Mouse (Mus musculus) hindbrain, postnatal 0 days (tissue): ENCODE data around the gene Tmem86a. TPM values are rescaled to one million over a fixed set of nuclear protein-coding genes. Genes with fewer than 3 reads are reported as not detected.

Experiments
- ATAC-seq: fragments of 200-750 bp; cut with Nextera tagmentation; 2 replicates; pipeline ENCODE4 v1.8.0; 2017; ENCODE audit warnings: mild to moderate bottlenecking, moderate TSS enrichment, moderate library complexity
- DNase-seq: peaks from one replicate; pipeline ENCODE4 v3.0.0-alpha.2; 2015; ENCODE audit warnings: low spot score
- H3K27ac ChIP-seq: fragments of 300-500 bp; sonication (generic); 2 replicates; pipeline ENCODE4 v1.5.1; 2014; ENCODE audit warnings: mild to moderate bottlenecking
- H3K27me3 ChIP-seq: fragments of 300-500 bp; sonication (generic); 2 replicates; pipeline ENCODE4 v1.6.1; 2014; ENCODE audit warnings: low read length, mixed read lengths; ENCODE audit not compliant: insufficient read depth
- H3K36me3 ChIP-seq: fragments of 300-500 bp; sonication (generic); 2 replicates; pipeline ENCODE4 v1.6.1; 2014; ENCODE audit warnings: low read length, mixed read lengths; ENCODE audit not compliant: insufficient read depth
- H3K4me1 ChIP-seq: fragments of 300-500 bp; sonication (generic); 2 replicates; pipeline ENCODE4 v1.6.1; 2014; ENCODE audit warnings: antibody characterized with exemption, low read length, mixed read lengths; ENCODE audit not compliant: insufficient read depth
- H3K4me2 ChIP-seq: fragments of 300-500 bp; sonication (generic); 2 replicates; pipeline ENCODE4 v1.6.1; 2014; ENCODE audit warnings: low read depth, mild to moderate bottlenecking, low read length, moderate library complexity, mixed read lengths
- H3K4me3 ChIP-seq: fragments of 300-500 bp; sonication (generic); 2 replicates; pipeline ENCODE4 v1.5.1; 2014; ENCODE audit warnings: low read length
- H3K9ac ChIP-seq: fragments of 300-500 bp; sonication (generic); replicated peaks from 2 replicates; pipeline ENCODE4 v1.6.1; 2014; ENCODE audit warnings: mild to moderate bottlenecking, low read length, moderate library complexity, mixed read lengths
- H3K9me3 ChIP-seq: fragments of 300-500 bp; sonication (generic); 2 replicates; pipeline ENCODE4 v1.6.1; 2016; ENCODE audit warnings: low read length, mixed read lengths
- CTCF ChIP-seq: IDR thresholded peaks from 2 replicates; pipeline ENCODE4 v1.5.1; 2016; ENCODE audit warnings: antibody characterized with exemption, control low read depth, low read depth
- WGBS: fragments of 180-500 bp; shearing (Covaris S2); extraction: QIAGEN DNeasy Blood & Tissue Kit; methylation state at CpG from one replicate; pipeline ENCODE4 v1.1.7; 2014; 5-methylcytosine and 5-hydroxymethylcytosine counted together
- polyA plus RNA-seq: library from polyadenylated mRNA; unstranded; fragments of >200 nt; fragmentation: Nextera tagmentation; extraction: Ambion mirVana; gene quantifications from 2 replicates; pipeline ENCODE4 v1.2.1, GENCODE M21; 2015
- total RNA-seq: library from RNA; depleted of rRNA; stranded (reverse); fragments of >200 nt; gene quantifications from 2 replicates; pipeline ENCODE4 v1.2.3, GENCODE M21; 2014

Tmem86a gene
- total and polyA plus RNA-seq, 2 experiments from 2014 or later: 11.9 to 29.5 TPM

GRCm38 (mm10) chr7:47007818-47008167, 42.6 kb upstream of the Tmem86a start:
- Histone ChIP-seq H3K4me1 (peaks cover 13% of the 10 kb centered on the region; the same call in 1 of the 2 replicates), H3K9ac (peak overlapping the region; percentile 51), H3K9me3 (no peaks in the 10 kb centered on the region), H3K4me3 (peak overlapping the region; percentile 62), H3K27ac (peak overlapping the region; percentile 85), H3K27me3 (no peaks in the 10 kb centered on the region), H3K36me3 (no peaks in the 10 kb centered on the region), H3K4me2 (peak overlapping the region; percentile 62)
- peak; percentile 82 for DNase-seq
- WGBS: under 1% methylated on average over 25 of the region's 25 CpGs
- peak; percentile 80 for ATAC-seq
- TF ChIP-seq CTCF: peak; percentile 62

DNA sequence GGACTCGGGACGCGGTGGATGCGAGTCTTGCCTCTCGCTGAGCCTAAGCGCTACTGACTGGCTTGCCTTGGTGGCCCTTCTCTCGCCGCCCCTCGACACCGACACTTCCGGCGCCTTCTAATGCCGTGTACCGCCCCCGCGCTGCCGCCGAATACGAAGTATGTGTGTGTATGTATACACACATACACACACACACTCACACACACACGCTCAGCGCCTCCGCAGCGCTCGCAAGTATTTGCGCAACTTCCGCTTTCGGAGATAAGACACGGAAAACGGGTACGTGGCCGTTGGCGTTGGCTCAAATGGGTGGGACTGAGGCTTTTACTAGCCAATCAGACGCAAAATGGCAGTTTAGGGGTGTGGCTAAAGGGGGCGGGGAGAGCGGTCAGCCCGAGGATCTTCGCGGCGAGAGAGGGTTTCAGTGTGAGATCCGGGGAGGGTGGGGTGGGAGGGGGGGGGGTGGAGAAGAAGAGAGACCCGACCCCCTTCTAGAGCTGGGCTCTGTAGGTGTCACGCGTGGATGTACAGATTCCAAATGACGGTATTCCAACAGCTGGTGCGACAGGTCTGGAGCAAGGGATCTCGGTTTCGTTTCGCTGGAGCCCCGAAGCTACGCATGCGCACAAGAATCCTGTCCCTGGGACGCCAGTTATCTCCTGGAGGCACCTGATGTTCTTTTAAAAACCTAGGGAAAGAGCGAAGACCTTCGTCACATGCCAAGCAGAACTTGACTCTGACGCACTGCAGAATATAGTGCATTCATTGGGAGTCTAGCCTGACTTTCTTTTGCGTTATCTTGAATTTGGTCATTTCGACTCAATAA, 42.0 kb upstream of the Tmem86a start, which contains the start of gene Spty2d1:
Gene Spty2d1, minus strand, starts transcription at position 244 of the 826 bp plus-strand sequence.
- Histone ChIP-seq H3K9ac (peak within 1 kb of the TSS; percentile 51), H3K4me3 (peak within 1 kb of the TSS; percentile 62), H3K27ac (peak within 1 kb of the TSS; percentile 85), H3K4me2 (peak within 1 kb of the TSS; percentile 71), H3K27me3 (no peaks in the 10 kb centered on the region), H3K36me3 (no peaks in the 10 kb centered on the region), H3K9me3 (no peaks in the 10 kb centered on the region), H3K4me1 (peaks cover 12% of the 10 kb centered on the region; the same call in 1 of the 2 replicates)
- no peak for TF ChIP-seq CTCF
- ATAC-seq: peak; percentile 97
- DNase-seq: peak; percentile 100
- 1% methylated on average over 57 of the region's 57 CpGs for WGBS

GRCm38 (mm10) chr7:47013131-47013767, 37.2 kb upstream of the Tmem86a start:
- H3K9me3 ChIP-seq: no peaks in the 10 kb centered on the region
- no peak overlapping the region for H3K4me2 ChIP-seq
- DNase-seq (no peak), ATAC-seq (no peak)
- 46% methylated on average over 9 of the region's 9 CpGs for WGBS
- H3K27me3 ChIP-seq: no peaks in the 10 kb centered on the region
- H3K27ac ChIP-seq: no peak overlapping the region
- no peak for TF ChIP-seq CTCF
- no peak overlapping the region for H3K9ac ChIP-seq
- no peaks in the 10 kb centered on the region for H3K36me3 ChIP-seq
- H3K4me1 ChIP-seq: peaks cover 9% of the 10 kb centered on the region; the same call in 1 of the 2 replicates
- no peak overlapping the region for H3K4me3 ChIP-seq

- 48% methylated on average over 10 of the region's 11 CpGs for WGBS
- DNase-seq (no peak), ATAC-seq (no peak)
- H3K9ac ChIP-seq: no peak overlapping the region
- H3K27me3 ChIP-seq: no peaks in the 10 kb centered on the region
- no peak overlapping the region for H3K4me2 ChIP-seq
- no peak overlapping the region for H3K4me3 ChIP-seq
- H3K4me1 ChIP-seq: peaks cover 3% of the 10 kb centered on the region; the same call in 1 of the 2 replicates
- no peaks in the 10 kb centered on the region for H3K36me3 ChIP-seq
- no peaks in the 10 kb centered on the region for H3K9me3 ChIP-seq
- H3K27ac ChIP-seq: 0 out of 2 replicates have a peak overlapping the region, but pooled peaks have one; percentile 20
- no peak for TF ChIP-seq CTCF
Measured at GRCm38 (mm10) chr7:47014564-47015389, 35.6 kb upstream of the Tmem86a start.

GRCm38 (mm10) chr7:47015390-47016065, 34.9 kb upstream of the Tmem86a start:
- H3K4me1 ChIP-seq: no peaks in the 10 kb centered on the region
- no peak overlapping the region for H3K4me3 ChIP-seq
- ATAC-seq (peak; percentile 90), DNase-seq (peak; percentile 83)
- no peaks in the 10 kb centered on the region for H3K36me3 ChIP-seq
- WGBS: 8% methylated on average over 6 of the region's 6 CpGs
- H3K4me2 ChIP-seq: peak overlapping the region; percentile 43
- H3K27ac ChIP-seq: 0 out of 2 replicates have a peak overlapping the region, but pooled peaks have one; percentile 20
- no peaks in the 10 kb centered on the region for H3K27me3 ChIP-seq
- no peaks in the 10 kb centered on the region for H3K9me3 ChIP-seq
- no peak overlapping the region for H3K9ac ChIP-seq
- peak; percentile 76 for TF ChIP-seq CTCF

GRCm38 (mm10) chr7:47016602-47017001, 33.8 kb upstream of the Tmem86a start:
- ATAC-seq (no peak), DNase-seq (no peak)
- Histone ChIP-seq H3K9me3 (no peaks in the 10 kb centered on the region), H3K4me1 (no peaks in the 10 kb centered on the region), H3K27ac (no peak overlapping the region), H3K4me3 (no peak overlapping the region), H3K9ac (no peak overlapping the region), H3K36me3 (no peaks in the 10 kb centered on the region), H3K4me2 (no peak overlapping the region), H3K27me3 (no peaks in the 10 kb centered on the region)
- WGBS: 82% methylated on average over 3 of the region's 3 CpGs
- no peak for TF ChIP-seq CTCF
